Mouse (Mus musculus) forebrain, embryonic 10.5 days (tissue): ENCODE measurements around the gene Npepps. TPM values are rescaled to one million over a fixed set of nuclear protein-coding genes. Genes with fewer than 3 reads are reported as not detected.
A peak's percentile ranks its signal among the peaks of the same experiment; 100 is the strongest.

Experiments
- DNase-seq: peaks from one replicate; pipeline ENCODE4 v3.0.0-alpha.2; 2017; ENCODE audit warnings: low spot score; ENCODE audit errors: extremely low spot score
- H3K27ac ChIP-seq: fragments of 300-500 bp; sonication (generic); 2 replicates; pipeline ENCODE4 v1.5.1; 2016; ENCODE audit warnings: mild to moderate bottlenecking
- H3K27me3 ChIP-seq: fragments of 300-500 bp; sonication (generic); 2 replicates; pipeline ENCODE4 v1.6.1; 2016; ENCODE audit warnings: mild to moderate bottlenecking; ENCODE audit not compliant: poor library complexity, severe bottlenecking
- H3K36me3 ChIP-seq: fragments of 300-500 bp; sonication (generic); replicated peaks from 2 replicates; pipeline ENCODE4 v1.6.1; 2016; ENCODE audit warnings: mild to moderate bottlenecking, moderate library complexity
- H3K4me1 ChIP-seq: fragments of 300-500 bp; sonication (generic); 2 replicates; pipeline ENCODE4 v1.6.1; 2016
- H3K4me3 ChIP-seq: fragments of 300-500 bp; sonication (generic); 2 replicates; pipeline ENCODE4 v1.5.1; 2016; ENCODE audit warnings: mild to moderate bottlenecking, moderate library complexity
- H3K9me3 ChIP-seq: fragments of 300-500 bp; sonication (generic); 2 replicates; pipeline ENCODE4 v1.6.1; 2016; ENCODE audit warnings: mild to moderate bottlenecking, moderate library complexity
- WGBS: fragments of 180-500 bp; shearing (Covaris S2); methylation state at CpG from one replicate; pipeline ENCODE4 v1.1.7; 2016; 5-methylcytosine and 5-hydroxymethylcytosine counted together
- polyA plus RNA-seq: library from polyadenylated mRNA; unstranded; fragments of >200 nt; fragmentation: Nextera tagmentation; extraction: Ambion mirVana; gene quantifications from 2 replicates; pipeline ENCODE4 v1.2.1, GENCODE M21; 2016

Npepps gene
- polyA plus RNA-seq, 1 experiment from 2014 or later, result 96.2 TPM

- WGBS, result under 1% methylated on average over 71 of the region's 74 CpGs
- Histone ChIP-seq H3K9me3 (no peaks in the 10 kb centered on the region), H3K4me3 (peak overlapping the region; percentile 95), H3K4me1 (peaks cover 55% of the 10 kb centered on the region), H3K27me3 (no peaks in the 10 kb centered on the region), H3K27ac (peak overlapping the region; percentile 100), H3K36me3 (peaks cover 65% of the 10 kb centered on the region)
- DNase-seq, result peak; percentile 97
Observed at GRCm38 (mm10) chr11:97186947-97187763, 93.3 kb downstream of the Npepps start.

- peaks cover 68% of the 10 kb centered on the region for H3K36me3 ChIP-seq
- H3K4me1 ChIP-seq, result peaks cover 55% of the 10 kb centered on the region
- no peak for DNase-seq
- no peaks in the 10 kb centered on the region for H3K9me3 ChIP-seq
- WGBS, result 58% methylated on average over 5 of the region's 5 CpGs
- peak overlapping the region; percentile 95 for H3K4me3 ChIP-seq
- no peaks in the 10 kb centered on the region for H3K27me3 ChIP-seq
- peak overlapping the region; percentile 100 for H3K27ac ChIP-seq
Observed at GRCm38 (mm10) chr11:97185704-97186614, 94.5 kb downstream of the Npepps start.

GRCm38 (mm10) chr11:97184875-97185274 lies 95.6 kb downstream of the Npepps start:
- H3K4me1 ChIP-seq, result peaks cover 55% of the 10 kb centered on the region
- H3K27ac ChIP-seq, result no peak overlapping the region
- DNase-seq, result no peak
- no peak overlapping the region; the same call in 1 of the 2 replicates for H3K4me3 ChIP-seq
- no peaks in the 10 kb centered on the region for H3K9me3 ChIP-seq
- H3K27me3 ChIP-seq, result no peaks in the 10 kb centered on the region
- peaks cover 74% of the 10 kb centered on the region for H3K36me3 ChIP-seq
- 80% methylated on average over 5 of the region's 5 CpGs for WGBS

- Histone ChIP-seq H3K9me3 (no peaks in the 10 kb centered on the region), H3K27me3 (no peaks in the 10 kb centered on the region), H3K27ac (no peak overlapping the region), H3K4me1 (peaks cover 41% of the 10 kb centered on the region), H3K4me3 (no peak overlapping the region), H3K36me3 (peaks cover 94% of the 10 kb centered on the region)
- 95% methylated on average over 3 of the region's 3 CpGs for WGBS
- DNase-seq, result no peak
Observed at GRCm38 (mm10) chr11:97182446-97182845, 98.0 kb downstream of the Npepps start.

- H3K4me3 ChIP-seq, result no peak overlapping the region
- H3K27ac ChIP-seq, result no peak overlapping the region
- no peaks in the 10 kb centered on the region for H3K9me3 ChIP-seq
- 92% methylated on average over 5 of the region's 5 CpGs for WGBS
- H3K4me1 ChIP-seq, result peaks cover 28% of the 10 kb centered on the region
- DNase-seq, result no peak
- no peaks in the 10 kb centered on the region for H3K27me3 ChIP-seq
- H3K36me3 ChIP-seq, result peaks cover 100% of the 10 kb centered on the region
Observed at GRCm38 (mm10) chr11:97181061-97181460, 99.4 kb downstream of the Npepps start.

GRCm38 (mm10) chr11:97178198-97178597 lies 102.2 kb downstream of the Npepps start:
- Histone ChIP-seq H3K36me3 (peaks cover 100% of the 10 kb centered on the region), H3K4me1 (0 out of 2 replicates have a peak, but pooled peaks cover 3% of the 10 kb centered on the region), H3K27me3 (no peaks in the 10 kb centered on the region), H3K27ac (no peak overlapping the region), H3K9me3 (no peaks in the 10 kb centered on the region), H3K4me3 (no peak overlapping the region)
- 100% methylated on average over 2 of the region's 2 CpGs for WGBS
- DNase-seq, result no peak

- peaks cover 100% of the 10 kb centered on the region for H3K36me3 ChIP-seq
Observed at GRCm38 (mm10) chr11:97176851-97177250, 103.6 kb downstream of the Npepps start.

GRCm38 (mm10) chr11:97175499-97175898 lies 104.9 kb downstream of the Npepps start:
- H3K27ac ChIP-seq, result no peak overlapping the region
- H3K9me3 ChIP-seq, result no peaks in the 10 kb centered on the region
- no peak overlapping the region for H3K4me3 ChIP-seq
- no peaks in the 10 kb centered on the region for H3K27me3 ChIP-seq
- no peaks in the 10 kb centered on the region for H3K4me1 ChIP-seq
- H3K36me3 ChIP-seq, result peaks cover 100% of the 10 kb centered on the region
- WGBS, result 96% methylated on average over 7 of the region's 7 CpGs
- DNase-seq, result no peak

More at GRCm38 (mm10) chr11:97176851-97177250, 103.6 kb downstream of the Npepps start:
- H3K27ac ChIP-seq, result no peak overlapping the region
- 75% methylated on average over 3 of the region's 3 CpGs for WGBS
- no peaks in the 10 kb centered on the region for H3K4me1 ChIP-seq
- H3K9me3 ChIP-seq, result no peaks in the 10 kb centered on the region
- no peak overlapping the region for H3K4me3 ChIP-seq
- no peak for DNase-seq
- H3K27me3 ChIP-seq, result no peaks in the 10 kb centered on the region

GRCm38 (mm10) chr11:97160341-97160740 lies 120.1 kb downstream of the Npepps start:
- no peak for DNase-seq
- H3K27me3 ChIP-seq, result no peaks in the 10 kb centered on the region
- no peak overlapping the region for H3K4me3 ChIP-seq
- peaks cover 100% of the 10 kb centered on the region for H3K36me3 ChIP-seq
- 78% methylated on average over 6 of the region's 6 CpGs for WGBS
- no peaks in the 10 kb centered on the region for H3K4me1 ChIP-seq
- no peaks in the 10 kb centered on the region for H3K9me3 ChIP-seq
- no peak overlapping the region for H3K27ac ChIP-seq

- H3K9me3 ChIP-seq, result no peaks in the 10 kb centered on the region
- WGBS, result 88% methylated on average over 7 of the region's 7 CpGs
- no peak for DNase-seq
- H3K27ac ChIP-seq, result no peak overlapping the region
- H3K4me1 ChIP-seq, result peaks cover 27% of the 10 kb centered on the region
- peaks cover 5% of the 10 kb centered on the region; the same call in 1 of the 2 replicates for H3K27me3 ChIP-seq
- no peak overlapping the region for H3K4me3 ChIP-seq
- H3K36me3 ChIP-seq, result peaks cover 86% of the 10 kb centered on the region
Observed at GRCm38 (mm10) chr11:97156999-97157398, 123.4 kb downstream of the Npepps start.
